Mouse (Mus musculus): ENCODE results near the gene Olfr1411. TPM values are rescaled to one million over a fixed set of nuclear protein-coding genes. Genes with fewer than 3 reads are reported as not detected.

The Olfr1411 gene
- polyA plus RNA-seq, 1 experiment = not detected

- Histone ChIP-seq H3K4me1 (ENCODE audit: control insufficient read depth, insufficient read depth, low read length) (peaks cover 10% of the 10 kb centered on the region), H3K27ac (ENCODE audit: insufficient read depth, low read depth, low read length) (no peak overlapping the region), H3K4me3 (ENCODE audit: insufficient read depth, low read length) (no peak overlapping the region)
- TF ChIP-seq CTCF (IDR thresholded peaks at IDR 0.05; ENCODE audit: low read depth, low read length) (no peak), POLR2A (IDR thresholded peaks at IDR 0.05; ENCODE audit: borderline replicate concordance, low read depth, low read length) (no peak)
These were observed 52.8 kb downstream of the Olfr1411 start for GRCm38 (mm10) chr1:92647026-92647425.

Other genes with a start within 250 kb of the Olfr1411 start
- gene Ndufa10, start 120.6 kb upstream of the Olfr1411 start, polyA plus RNA-seq (2012; ENCODE audit: insufficient read depth, insufficient read length, missing spikeins) = 107 and 123 TPM in 2 replicates
- gene Olfr1416, start 109.3 kb upstream of the Olfr1411 start, polyA plus RNA-seq (2012; ENCODE audit: insufficient read depth, insufficient read length, missing spikeins) = not detected in 2 replicates
- gene Olfr1415, start 98.3 kb upstream of the Olfr1411 start, polyA plus RNA-seq (2012; ENCODE audit: insufficient read depth, insufficient read length, missing spikeins) = not detected in 2 replicates
- not detected in 2 replicates for gene Olfr1414, start 75.8 kb upstream of the Olfr1411 start, polyA plus RNA-seq (2012; ENCODE audit: insufficient read depth, insufficient read length, missing spikeins)
- not detected in 2 replicates for gene Olfr1413, start 23.1 kb upstream of the Olfr1411 start, polyA plus RNA-seq (2012; ENCODE audit: insufficient read depth, insufficient read length, missing spikeins)
- gene Olfr1412, start 8.6 kb upstream of the Olfr1411 start, polyA plus RNA-seq (2012; ENCODE audit: insufficient read depth, insufficient read length, missing spikeins) = not detected in 2 replicates
- not detected in 2 replicates for gene Olfr1410, start 11.4 kb downstream of the Olfr1411 start, polyA plus RNA-seq (2012; ENCODE audit: insufficient read depth, insufficient read length, missing spikeins)
- not detected in 2 replicates for gene Olfr12, start 23.4 kb downstream of the Olfr1411 start, polyA plus RNA-seq (2012; ENCODE audit: insufficient read depth, insufficient read length, missing spikeins)
- gene Cops9, start 47.6 kb downstream of the Olfr1411 start, polyA plus RNA-seq (2012; ENCODE audit: insufficient read depth, insufficient read length, missing spikeins) = 221 and 248 TPM in 2 replicates
- gene Otos, start 54.4 kb downstream of the Olfr1411 start, polyA plus RNA-seq (2012; ENCODE audit: insufficient read depth, insufficient read length, missing spikeins) = 0.80 TPM in 1 of 2 replicates, not detected in the other
- 3.6 and 4.2 TPM in 2 replicates for gene Gpc1, start 237.2 kb downstream of the Olfr1411 start, polyA plus RNA-seq (2012; ENCODE audit: insufficient read depth, insufficient read length, missing spikeins)

Measured in bone marrow macrophage, adult 2 months (primary cell).